Mouse (Mus musculus): ENCODE measurements around the gene Mpdu1.

- no peak for TF ChIP-seq CTCF (IDR thresholded peaks at IDR 0.05; ENCODE audit: control insufficient read depth, insufficient read depth, insufficient replicate concordance, low read depth, low read length)
- no peak for TF ChIP-seq POLR2A (IDR thresholded peaks at IDR 0.05; ENCODE audit: control insufficient read depth, low read depth, low read length)
Measured at GRCm38 (mm10) chr11:69609416-69609815, 53.0 kb downstream of the Mpdu1 start.

All from testis, adult 2 months (tissue).